In the genomic region with DNA sequence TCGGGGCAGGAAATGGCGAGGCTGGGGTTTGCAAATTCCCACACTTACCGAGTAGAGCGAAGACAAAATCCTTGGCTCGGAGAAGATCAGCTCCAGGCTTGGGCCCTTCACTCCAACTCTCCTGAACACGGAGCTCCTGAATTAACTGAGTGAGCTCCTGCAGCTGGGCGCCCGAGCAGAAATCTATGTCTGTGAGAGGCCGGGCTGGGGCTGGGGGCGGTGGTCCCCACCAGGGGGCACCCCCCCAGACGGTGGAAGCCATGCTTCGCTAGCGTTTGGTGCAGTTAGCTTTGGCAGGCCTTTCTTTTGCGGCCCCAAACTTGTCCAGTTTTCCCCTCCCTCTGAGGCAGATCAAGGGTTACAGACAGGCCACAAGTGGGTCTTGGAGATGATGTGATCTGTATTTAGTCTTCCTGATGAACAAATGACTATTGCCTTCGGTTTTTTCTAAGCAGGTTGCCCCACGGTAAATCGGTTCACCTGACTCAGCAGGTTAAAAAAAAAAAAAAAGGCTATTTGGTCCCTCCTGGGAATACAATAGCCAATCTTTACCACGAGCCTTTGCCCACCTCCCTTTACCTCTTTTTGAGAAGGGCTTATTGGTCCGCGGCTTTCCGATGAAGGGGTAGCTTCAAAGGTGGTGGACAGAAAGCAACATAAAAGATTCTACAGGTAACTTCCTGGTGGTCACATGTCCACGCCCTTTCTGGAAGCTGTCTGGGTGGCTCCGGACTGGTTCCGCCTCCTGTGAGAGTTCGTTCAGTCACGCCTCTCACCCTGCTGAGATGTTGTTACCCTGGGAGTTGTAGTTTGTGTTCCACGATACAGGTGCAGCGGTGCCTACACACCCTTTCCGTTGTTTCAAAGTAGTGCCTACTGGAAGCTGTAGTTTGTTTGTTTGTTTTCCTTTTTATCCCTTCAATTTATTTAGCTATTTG, we compare ENCODE assay signal across 8 mouse cellular contexts. TPM values are rescaled to one million over a fixed set of nuclear protein-coding genes. Genes with fewer than 3 reads are reported as not detected.
DNase-seq lines count a peak whose midpoint lies in the region; ATAC-seq and TF ChIP-seq lines count a peak whose summit lies in the region.

A gene (minus strand): TSS at position 653 of the 938 bp plus-strand sequence.

- H3K27me3 ChIP-seq in embryonic facial prominence, embryonic 14.5 days (replicated peaks; ENCODE audit: control insufficient read depth, insufficient read depth, low read length), result peaks cover 35% of the 10 kb centered on the region
- H3K27me3 ChIP-seq in kidney, adult 2 months (replicated peaks; ENCODE audit: control insufficient read depth, insufficient read depth, low read length), result no peaks in the 10 kb centered on the region; the same call in 1 of the 2 replicates
- peaks cover 49% of the 10 kb centered on the region for H3K27me3 ChIP-seq in lung, embryonic 15.5 days

- H3K4me2 ChIP-seq in embryonic facial prominence, embryonic 14.5 days (ENCODE audit: low read depth, low read length), result peak within 1 kb of the TSS; percentile 97
- H3K4me2 ChIP-seq in lung, embryonic 15.5 days, result peak within 1 kb of the TSS; percentile 97

- no peak for TF ChIP-seq CTCF in kidney, adult 2 months (conservative IDR thresholded peaks at IDR 0.05; ENCODE audit: insufficient read depth, insufficient read length, low read depth, low read length)

- TF ChIP-seq POLR2A in kidney, adult 2 months (IDR thresholded peaks at IDR 0.05; ENCODE audit: low read depth, low read length), result no peak

- H3K4me3 ChIP-seq in embryonic facial prominence, embryonic 14.5 days (ENCODE audit: low read depth, low read length), result peak within 1 kb of the TSS; percentile 58
- peak within 1 kb of the TSS; percentile 45 for H3K4me3 ChIP-seq in kidney, adult 2 months (ENCODE audit: insufficient read depth, low read depth, low read length)
- H3K4me3 ChIP-seq in lung, embryonic 15.5 days, result peak within 1 kb of the TSS; percentile 24

- DNase-seq in MN1 (ENCODE audit: low spot score), result peak; percentile 10
- DNase-seq in embryonic facial prominence, embryonic 14.5 days (ENCODE audit: low spot score), result peak; percentile 65
- DNase-seq in kidney, adult 2 months, result peak; percentile 93
- peak; percentile 57 to 59 for DNase-seq in urinary bladder, postnatal 36 days (ENCODE audit: low spot score in 2 of 2)
- DNase-seq in right cerebral cortex, adult 2 months (ENCODE audit: low spot score in 2 of 2), result no peak
- DNase-seq in layer of hippocampus, adult 11-12 months (ENCODE audit: low spot score), result no peak

- H3K9ac ChIP-seq in embryonic facial prominence, embryonic 14.5 days (ENCODE audit: low read depth, low read length), result peak within 1 kb of the TSS; percentile 59; the same call in 1 of the 2 replicates
- peak within 1 kb of the TSS; percentile 22; the same call in 1 of the 2 replicates for H3K9ac ChIP-seq in lung, embryonic 15.5 days

- H3K27ac ChIP-seq in embryonic facial prominence, embryonic 14.5 days (replicated peaks; ENCODE audit: low read depth, low read length), result no peak within 1 kb of the TSS
- 0 out of 2 replicates have a peak within 1 kb of the TSS, but pooled peaks have one; percentile 18 for H3K27ac ChIP-seq in kidney, adult 2 months (ENCODE audit: insufficient read depth, low read depth, low read length)
- H3K27ac ChIP-seq in lung, embryonic 15.5 days, result no peak within 1 kb of the TSS

- 6% methylated on average over 27 of the region's 29 CpGs for WGBS in embryonic facial prominence, embryonic 14.5 days
- WGBS in kidney, adult 2 months, result 12% methylated on average over 29 of the region's 29 CpGs
- 10% methylated on average over 29 of the region's 29 CpGs for WGBS in lung, embryonic 15.5 days

- H3K9me3 ChIP-seq in embryonic facial prominence, embryonic 14.5 days (ENCODE audit: control insufficient read depth, low read length), result no peaks in the 10 kb centered on the region
- H3K9me3 ChIP-seq in lung, embryonic 15.5 days, result no peaks in the 10 kb centered on the region

- no peaks in the 10 kb centered on the region for H3K36me3 ChIP-seq in embryonic facial prominence, embryonic 14.5 days (ENCODE audit: control insufficient read depth, insufficient read depth, low read length)
- H3K36me3 ChIP-seq in kidney, adult 2 months (ENCODE audit: control insufficient read depth, insufficient read depth, low read length), result no peaks in the 10 kb centered on the region
- H3K36me3 ChIP-seq in lung, embryonic 15.5 days, result no peaks in the 10 kb centered on the region

- peaks cover 37% of the 10 kb centered on the region for H3K4me1 ChIP-seq in embryonic facial prominence, embryonic 14.5 days (ENCODE audit: control insufficient read depth, insufficient read depth, low read length)
- H3K4me1 ChIP-seq in kidney, adult 2 months (ENCODE audit: control insufficient read depth, insufficient read depth, low read length), result peaks cover 20% of the 10 kb centered on the region
- peaks cover 49% of the 10 kb centered on the region for H3K4me1 ChIP-seq in lung, embryonic 15.5 days

- no peak for ATAC-seq in embryonic facial prominence, embryonic 14.5 days (ENCODE audit: low read depth)
- no peak for ATAC-seq in lung, embryonic 15.5 days (ENCODE audit: borderline replicate concordance, extremely low read depth, low FRiP score, low TSS enrichment)
- no peak for ATAC-seq in megakaryocyte, adult 5-6 weeks (ENCODE audit: poor library complexity, severe bottlenecking)

RNA-seq across cellular contexts. Expression of the gene that starts here (rescaled TPM):
- polyA plus RNA-seq in embryonic facial prominence, embryonic 14.5 days (2014; fragmentation: Nextera tagmentation; extraction: Ambion mirVana), result 4.1 and 4.3 TPM in 2 replicates
- 19.2 and 22.4 TPM in 2 replicates for polyA plus RNA-seq in kidney, adult 2 months (2012; rRNA removed)
- polyA plus RNA-seq in lung, embryonic 15.5 days (2015; fragmentation: Nextera tagmentation; extraction: Ambion mirVana), result 6.3 and 7.3 TPM in 2 replicates
- total RNA-seq in megakaryocyte, adult 5-6 weeks (2015), result not detected in 2 replicates
- total RNA-seq in megakaryocyte, adult 5-6 weeks (2017), result not detected in 2 replicates

Comparison
In these comparisons a context has a peak if more than half of its experiments do, and no peak if none do; other contexts are left out.
1. DNase-seq: peak in MN1 (single experiment), embryonic facial prominence, embryonic 14.5 days (single experiment), kidney, adult 2 months (single experiment) and urinary bladder, postnatal 36 days (2 of 2); none in right cerebral cortex, adult 2 months (0 of 2) and layer of hippocampus, adult 11-12 months (single experiment).
2. Peak in every context shown above with its lines, with median percentiles within 50 percentile points of each other: H3K4me3 ChIP-seq.